13 mouse cellular contexts compared by ENCODE assay signal in the genomic region with DNA sequence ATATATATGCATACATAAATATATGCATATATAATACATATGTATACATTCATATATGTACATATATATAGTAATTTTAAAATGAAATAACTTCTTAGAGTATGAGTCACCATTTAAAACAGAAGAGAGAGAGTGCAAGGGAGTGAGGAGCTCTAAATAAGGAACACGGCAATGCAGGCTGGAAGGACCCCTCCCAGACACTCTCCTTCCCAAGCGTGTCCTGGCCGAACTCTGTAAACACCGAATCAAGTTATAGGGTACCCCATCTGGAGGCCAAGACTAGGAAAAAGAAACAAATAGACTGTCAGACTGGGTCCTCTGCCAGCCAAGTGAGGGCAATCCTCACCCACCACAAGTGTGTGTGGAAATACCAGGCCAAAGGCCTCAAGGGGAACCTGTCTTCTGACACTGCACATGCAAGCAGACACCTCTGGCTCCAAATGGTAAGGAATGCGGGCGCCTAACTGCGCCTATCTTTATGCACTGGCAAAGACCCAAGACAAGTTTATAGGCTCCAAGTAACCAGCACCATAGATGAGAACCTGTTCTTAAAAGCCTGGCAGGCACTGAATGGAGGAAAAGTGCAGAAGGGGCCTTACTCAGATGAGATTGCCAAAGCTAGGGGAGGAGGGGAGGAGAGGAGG.
DNase-seq lines count a peak whose midpoint lies in the region; ATAC-seq and TF ChIP-seq lines count a peak whose summit lies in the region.
"Had no signal": no experiment of that assay in that cellular context is flagged by ENCODE, and none has a peak within 500 bp of the region (broad histone marks: within the 10 kb centered on the region; RNA-seq: fewer than 3 reads in every experiment).

No protein-coding gene starts in this region.

- H3K4me2 ChIP-seq in intestine, embryonic 16.5 days (ENCODE audit: low read depth, low read length), result no peak overlapping the region
- H3K4me2 ChIP-seq: embryonic facial prominence, embryonic 15.5 days; midbrain, embryonic 12.5 days had no signal

- no peak for TF ChIP-seq CTCF in gastrocnemius, adult 2 months (IDR thresholded peaks at IDR 0.05)

- H3K9ac ChIP-seq in intestine, embryonic 16.5 days (ENCODE audit: low read depth, low read length), result no peak overlapping the region
- H3K9ac ChIP-seq: embryonic facial prominence, embryonic 15.5 days; midbrain, embryonic 12.5 days had no signal

- no peaks in the 10 kb centered on the region for H3K9me3 ChIP-seq in intestine, embryonic 16.5 days (ENCODE audit: control insufficient read depth, low read length)
- H3K9me3 ChIP-seq: embryonic facial prominence, embryonic 15.5 days; hindbrain, embryonic 10.5 days; midbrain, embryonic 12.5 days had no signal

- DNase-seq in gastrocnemius, adult 2 months, result no peak
- DNase-seq in gastrocnemius, postnatal 14 days, result no peak
- DNase-seq in NIH3T3 (ENCODE audit: low read depth), result peak; percentile 36
- peak; percentile 59 to 68 for DNase-seq in heart, adult 9 months (ENCODE audit: low spot score in 2 of 2)
- DNase-seq in layer of hippocampus, postnatal 25 days (ENCODE audit: extremely low spot score in 1 of 2, low spot score in 1 of 2), result no peak
- no peak for DNase-seq in cerebellum, postnatal 36 days
- DNase-seq: cerebellum, adult 9-11 months had no signal

- ATAC-seq in intestine, embryonic 16.5 days, result no peak
- ATAC-seq in erythroblast, adult 5-6 weeks (replicated peaks; ENCODE audit: low FRiP score, poor library complexity, severe bottlenecking), result no peak

- H3K4me3 ChIP-seq in gastrocnemius, adult 2 months, result no peak overlapping the region
- no peak overlapping the region for H3K4me3 ChIP-seq in intestine, embryonic 16.5 days (ENCODE audit: low read length)
- H3K4me3 ChIP-seq: embryonic facial prominence, embryonic 15.5 days; hindbrain, embryonic 10.5 days; left cerebral cortex, adult 2 months; midbrain, embryonic 12.5 days had no signal

- H3K27ac ChIP-seq in gastrocnemius, adult 2 months, result peak overlapping the region; percentile 49; the same call in 1 of the 2 replicates
- 0 out of 2 replicates have a peak overlapping the region, but pooled peaks have one; percentile 1 for H3K27ac ChIP-seq in intestine, embryonic 16.5 days (ENCODE audit: low read length)
- H3K27ac ChIP-seq: embryonic facial prominence, embryonic 15.5 days; hindbrain, embryonic 10.5 days; left cerebral cortex, adult 2 months; midbrain, embryonic 12.5 days had no signal

- intact Hi-C loops in gastrocnemius, adult 2 months (cut with DNase I), result no loop called here
- intact Hi-C loops in gastrocnemius, postnatal 14 days (cut with DNase I; ENCODE audit: low total_unique reads), result no loop called here

- H3K36me3 ChIP-seq in intestine, embryonic 16.5 days (ENCODE audit: control insufficient read depth, insufficient read depth, low read length), result no peaks in the 10 kb centered on the region
- H3K36me3 ChIP-seq: embryonic facial prominence, embryonic 15.5 days; hindbrain, embryonic 10.5 days; midbrain, embryonic 12.5 days had no signal

- peaks cover 27% of the 10 kb centered on the region for H3K4me1 ChIP-seq in intestine, embryonic 16.5 days (ENCODE audit: control insufficient read depth, insufficient read depth, low read length)
- H3K4me1 ChIP-seq: midbrain, embryonic 12.5 days had no signal

- H3K27me3 ChIP-seq in intestine, embryonic 16.5 days (replicated peaks; ENCODE audit: control insufficient read depth, insufficient read depth, low read length), result no peaks in the 10 kb centered on the region
- H3K27me3 ChIP-seq: embryonic facial prominence, embryonic 15.5 days; midbrain, embryonic 12.5 days had no signal

- 65% methylated on average over 7 of the region's 7 CpGs for WGBS in intestine, embryonic 16.5 days

Comparison
In these comparisons a context has a peak if more than half of its experiments do, and no peak if none do; other contexts are left out.
1. DNase-seq: peak in NIH3T3 (single experiment) and heart, adult 9 months (2 of 2); none in gastrocnemius, adult 2 months (single experiment), gastrocnemius, postnatal 14 days (single experiment), layer of hippocampus, postnatal 25 days (0 of 2) and cerebellum, postnatal 36 days (0 of 2).